Mouse (Mus musculus) heart, adult 18-20 months (tissue): ENCODE results near the gene Vmn1r86. TPM values are rescaled to one million over a fixed set of nuclear protein-coding genes. Genes with fewer than 3 reads are reported as not detected.
"Not testable (repeated sequence)": the region's sequence is repeated elsewhere in the genome, so short reads cannot be mapped to it uniquely, and the experiment has no call there.

Experiments
- DNase-seq, 2 experiments: peaks; one replicate each; pipeline ENCODE4 v3.0.0; 2021 to 2022; ENCODE audit warnings: mixed read lengths in 1 of 2
- long read RNA-seq, 2 experiments: library from polyadenylated mRNA; stranded (forward); transcript quantifications; one replicate each; pipeline ENCODE4 v2.0.0; 2021
- total RNA-seq, 2 experiments: library from RNA; stranded (reverse); gene quantifications; 2 replicates each; pipeline ENCODE4 v1.2.3; 2021

Vmn1r86 gene
- not detected for total RNA-seq
- long read RNA-seq, experiment 1, result 0 reads
- long read RNA-seq, experiment 2, result 0 reads

- no peak for DNase-seq
Observed at GRCm38 (mm10) chr7:13119817-13120216, at the start of gene Vmn1r86. Gene Vmn1r86 (minus strand): TSS chr7:13119917.

- no peak for DNase-seq
Observed at GRCm38 (mm10) chr7:13159268-13159667, 39.6 kb upstream of the Vmn1r86 start, which contains the start of gene Vmn1r88. Gene Vmn1r88 (plus strand): TSS chr7:13159568.

GRCm38 (mm10) chr7:13140057-13140456 lies 20.3 kb upstream of the Vmn1r86 start, which contains the start of gene Vmn1r87:
Gene Vmn1r87 (minus strand): TSS chr7:13140157.
- no peak for DNase-seq

- DNase-seq, result no peak
Observed at GRCm38 (mm10) chr7:13137340-13137739, 17.6 kb upstream of the Vmn1r86 start.

- no peak for DNase-seq
Observed at GRCm38 (mm10) chr7:13131856-13132255, 12.1 kb upstream of the Vmn1r86 start.

GRCm38 (mm10) chr7:13123554-13124153 lies 3.9 kb upstream of the Vmn1r86 start:
- peak; percentile 2 to 8 for DNase-seq

- no peak for DNase-seq
Observed at GRCm38 (mm10) chr7:13095073-13095472, 24.6 kb downstream of the Vmn1r86 start, which contains the start of gene Vmn1r85. Gene Vmn1r85 (minus strand): TSS chr7:13095173.

GRCm38 (mm10) chr7:13072293-13072692 lies 47.4 kb downstream of the Vmn1r86 start:
- DNase-seq, result no peak

- DNase-seq, result not testable (repeated sequence)
Observed at GRCm38 (mm10) chr7:13063399-13063798, 56.3 kb downstream of the Vmn1r86 start.

GRCm38 (mm10) chr7:13059536-13059935 lies 60.2 kb downstream of the Vmn1r86 start:
- no peak for DNase-seq

- DNase-seq, result no peak
Observed at GRCm38 (mm10) chr7:13056913-13057700, 62.6 kb downstream of the Vmn1r86 start.

- peak; percentile 95 to 97 for DNase-seq
Observed at GRCm38 (mm10) chr7:13054287-13055010, 65.3 kb downstream of the Vmn1r86 start, which contains the start of gene Mzf1. Gene Mzf1 (minus strand): TSS chr7:13054764.

GRCm38 (mm10) chr7:13053961-13054286 lies 65.8 kb downstream of the Vmn1r86 start:
- no peak for DNase-seq

GRCm38 (mm10) chr7:13053501-13053900 lies 66.2 kb downstream of the Vmn1r86 start:
- DNase-seq, result no peak

GRCm38 (mm10) chr7:13053001-13053400 lies 66.7 kb downstream of the Vmn1r86 start:
- DNase-seq, result no peak

Other genes with a start within 250 kb of the Vmn1r86 start
- gene Zfp128, start 238.7 kb downstream of the Vmn1r86 start, total RNA-seq, result 1 to 10 TPM; 2.9 to 3.1 TPM
- gene Zscan22, start 222.1 kb downstream of the Vmn1r86 start, total RNA-seq, result 1 to 10 TPM; 5.5 to 5.8 TPM
- 100 to 1,000 TPM; 575 to 632 TPM for gene Rps5, start 197.6 kb downstream of the Vmn1r86 start, total RNA-seq
- gene Rnf225, start 192.5 kb downstream of the Vmn1r86 start, total RNA-seq, result under 1 TPM; 0.17 to 0.39 TPM
- 1 to 10 TPM; 2.3 to 2.4 TPM for gene Zfp324, start 154.1 kb downstream of the Vmn1r86 start, total RNA-seq
- 1 to 10 TPM; 2.1 to 2.2 TPM for gene Zfp446, start 142.1 kb downstream of the Vmn1r86 start, total RNA-seq
- not detected for gene Slc27a5, start 121.7 kb downstream of the Vmn1r86 start, total RNA-seq
- gene Trim28, start 120.8 kb downstream of the Vmn1r86 start, total RNA-seq, result 10 to 100 TPM; 93.5 to 96.6 TPM
- 1 to 10 TPM; 7.3 to 7.4 TPM for gene Zbtb45, start 109.9 kb downstream of the Vmn1r86 start, total RNA-seq
- 100 to 1,000 TPM; 132 to 164 TPM for gene Chmp2a, start 85.1 kb downstream of the Vmn1r86 start, total RNA-seq
- gene Ube2m, start 81.6 kb downstream of the Vmn1r86 start, total RNA-seq, result 100 to 1,000 TPM; 177 to 187 TPM
- under 1 TPM; 0.07 to 0.21 TPM for gene Mzf1, start 65.2 kb downstream of the Vmn1r86 start, total RNA-seq
- not detected for gene Vmn1r85, start 24.7 kb downstream of the Vmn1r86 start, total RNA-seq
- gene Vmn1r87, start 20.2 kb upstream of the Vmn1r86 start, total RNA-seq, result not detected
- gene Vmn1r88, start 39.7 kb upstream of the Vmn1r86 start, total RNA-seq, result under 1 TPM in 1 of 2 experiments, not detected in 1; 0.05 TPM
- not detected for gene Vmn1r89, start 93.1 kb upstream of the Vmn1r86 start, total RNA-seq
- 1 to 10 TPM; 2.6 to 4.8 TPM for gene Lig1, start 157.4 kb upstream of the Vmn1r86 start, total RNA-seq
- gene Zswim9, start 158.8 kb upstream of the Vmn1r86 start, total RNA-seq, result 10 to 100 TPM in 1 of 2 experiments, 1 to 10 TPM in 1; 9.6 to 11.0 TPM
- gene Pla2g4c, start 204.7 kb upstream of the Vmn1r86 start, total RNA-seq, result under 1 TPM in 1 of 2 experiments, not detected in 1; 0.12 TPM